Mouse (Mus musculus): Measurements from ENCODE around the gene Kcnab3. TPM values are rescaled to one million over a fixed set of nuclear protein-coding genes. Genes with fewer than 3 reads are reported as not detected.
A peak's percentile ranks its signal among the peaks of the same experiment; 100 is the strongest.

Gene Kcnab3
- total RNA-seq, 2 experiments from 2014 or later = 95.5 to 95.8 TPM

GRCm38 (mm10) chr11:69321580-69321979, 4.5 kb upstream of the Kcnab3 start:
- H3K27ac ChIP-seq = no peak overlapping the region
- no peak overlapping the region for H3K4me3 ChIP-seq
- intact Hi-C loops (cut with DNase I) = no loop called here
- no peak for TF ChIP-seq CTCF (IDR thresholded peaks at IDR 0.05)
- no peak for DNase-seq (ENCODE audit: extremely low spot score in 1 of 2, low spot score in 2 of 2)

DNA sequence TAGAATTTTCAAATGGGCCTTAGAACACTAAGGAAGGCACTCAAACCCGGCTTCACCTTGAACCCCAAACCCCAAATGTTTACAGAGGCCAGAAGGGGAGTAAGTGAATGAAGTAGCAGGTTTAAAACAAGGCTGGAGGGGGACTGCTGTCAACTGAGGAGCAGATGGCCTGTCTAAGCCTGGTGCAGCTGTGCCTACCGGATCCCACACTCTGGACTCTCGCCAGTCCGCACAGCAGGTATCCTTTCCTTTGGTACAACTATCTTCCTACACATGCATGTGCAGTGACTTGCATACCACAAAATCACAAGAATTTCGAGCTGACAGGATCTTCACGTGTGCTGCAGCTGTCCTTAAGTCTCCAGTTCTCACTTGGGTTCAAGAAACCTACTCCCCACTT, 4.0 kb upstream of the Kcnab3 start:
- Histone ChIP-seq H3K27ac (0 out of 2 replicates have a peak overlapping the region, but pooled peaks have one; percentile 6), H3K4me3 (no peak overlapping the region; the same call in 1 of the 2 replicates)
- peak in 1 of 2 experiments; percentile 57 for DNase-seq (ENCODE audit: extremely low spot score in 1 of 2, low spot score in 2 of 2)
- no peak for TF ChIP-seq CTCF (IDR thresholded peaks at IDR 0.05)
- intact Hi-C loops (cut with DNase I) = loop anchor here (2.0 kb wide), 2 partner anchors 45 to 53 kb away; no protein-coding TSS in a partner anchor

- DNase-seq (ENCODE audit: extremely low spot score in 1 of 2, low spot score in 2 of 2) = no peak
- no peak for TF ChIP-seq CTCF (IDR thresholded peaks at IDR 0.05)
- Histone ChIP-seq H3K4me3 (peak overlapping the region; percentile 84), H3K27ac (peak overlapping the region; percentile 93)
- intact Hi-C loops (cut with DNase I) = loop anchor here (2.0 kb wide), 2 partner anchors 44 to 54 kb away; no protein-coding TSS in a partner anchor
These were observed 3.2 kb upstream of the Kcnab3 start for GRCm38 (mm10) chr11:69322693-69323471.

DNA sequence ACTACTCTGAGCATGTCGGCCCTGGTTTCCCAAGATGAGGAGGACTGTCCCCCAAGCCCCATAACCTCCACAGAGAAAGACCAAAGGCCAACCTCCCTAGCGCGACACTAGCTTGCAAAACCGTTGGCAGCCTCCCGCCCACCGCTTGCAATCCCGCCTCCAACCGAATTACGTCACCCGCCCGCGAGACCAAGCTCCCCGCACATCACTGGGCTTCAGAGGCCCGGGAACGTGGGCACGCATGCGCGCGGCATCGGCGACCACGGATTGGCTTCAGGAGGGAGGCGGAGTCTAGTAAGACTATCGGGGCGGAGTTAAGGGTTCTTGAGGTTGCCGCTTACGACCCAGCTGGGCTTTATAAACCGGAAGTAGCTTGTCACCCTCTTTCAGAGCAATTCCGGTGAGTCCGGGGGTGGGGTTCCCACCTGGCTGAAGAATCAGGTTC, 2.4 kb upstream of the Kcnab3 start, which contains the start of the genes Cntrob and Trappc1:
TSS of gene Cntrob (minus strand) at position 109 of the 445 bp plus-strand sequence.
TSS of gene Trappc1 (plus strand) at position 314 of the 445 bp plus-strand sequence.
- DNase-seq (ENCODE audit: extremely low spot score in 1 of 2, low spot score in 2 of 2) = peak; percentile 98
- peak within 1 kb of the TSS; percentile 93 for H3K27ac ChIP-seq
- peak within 1 kb of the TSS; percentile 84 for H3K4me3 ChIP-seq
- intact Hi-C loops (cut with DNase I) = loop anchor here (2.0 kb wide), 2 partner anchors 43 to 55 kb away; no protein-coding TSS in a partner anchor
- TF ChIP-seq CTCF (IDR thresholded peaks at IDR 0.05) = no peak

GRCm38 (mm10) chr11:69324749-69325148, 1.3 kb upstream of the Kcnab3 start:
- DNase-seq (ENCODE audit: extremely low spot score in 1 of 2, low spot score in 2 of 2) = no peak
- H3K4me3 ChIP-seq = peak overlapping the region; percentile 84
- no peak for TF ChIP-seq CTCF (IDR thresholded peaks at IDR 0.05)
- intact Hi-C loops (cut with DNase I) = no loop called here
- H3K27ac ChIP-seq = no peak overlapping the region

DNA sequence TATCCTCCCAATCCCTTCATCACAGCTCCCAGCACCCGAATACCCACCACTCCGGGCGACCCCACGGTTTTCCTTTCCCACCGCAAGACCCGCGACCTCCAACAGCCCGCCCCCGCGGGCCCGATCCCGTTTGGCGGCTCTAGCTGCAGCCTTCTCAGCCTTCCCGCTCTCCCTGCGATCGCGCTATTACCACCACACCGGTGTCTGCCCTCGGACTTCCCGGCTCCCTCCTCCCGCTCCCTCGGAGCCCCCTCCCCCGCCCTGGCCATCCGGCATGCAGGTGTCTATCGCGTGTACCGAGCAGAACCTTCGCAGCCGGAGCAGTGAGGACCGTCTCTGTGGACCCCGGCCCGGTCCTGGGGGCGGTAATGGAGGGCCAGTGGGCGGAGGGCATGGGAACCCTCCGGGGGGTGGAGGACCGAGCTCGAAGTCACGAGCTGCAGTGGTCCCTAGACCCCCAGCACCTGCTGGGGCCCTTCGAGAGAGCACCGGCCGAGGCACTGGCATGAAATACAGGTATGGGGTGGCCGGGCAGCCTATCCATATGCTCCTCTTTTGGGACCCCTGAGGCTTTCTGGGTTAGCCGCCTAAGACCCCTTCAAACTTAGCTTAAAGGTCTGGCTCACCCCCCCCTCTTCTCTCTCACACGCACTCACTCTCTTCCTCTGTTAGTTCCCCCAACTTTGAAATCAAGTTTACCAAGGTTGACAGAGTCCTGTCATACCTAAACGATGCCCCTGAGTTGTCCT, 524 bp downstream of the Kcnab3 start:
- TF ChIP-seq CTCF (IDR thresholded peaks at IDR 0.05) = no peak
- no peak for DNase-seq (ENCODE audit: extremely low spot score in 1 of 2, low spot score in 2 of 2)
- intact Hi-C loops (cut with DNase I) = no loop called here
- Histone ChIP-seq H3K4me3 (peak overlapping the region; percentile 70), H3K27ac (peak overlapping the region; percentile 89)

- intact Hi-C loops (cut with DNase I) = no loop called here
- DNase-seq (ENCODE audit: extremely low spot score in 1 of 2, low spot score in 2 of 2) = no peak
- H3K27ac ChIP-seq = peak overlapping the region; percentile 89
- H3K4me3 ChIP-seq = peak overlapping the region; percentile 70
- TF ChIP-seq CTCF (IDR thresholded peaks at IDR 0.05) = no peak; the same call in 1 of the 2 replicates
These were observed 1.0 kb downstream of the Kcnab3 start for GRCm38 (mm10) chr11:69327157-69327442.

DNA sequence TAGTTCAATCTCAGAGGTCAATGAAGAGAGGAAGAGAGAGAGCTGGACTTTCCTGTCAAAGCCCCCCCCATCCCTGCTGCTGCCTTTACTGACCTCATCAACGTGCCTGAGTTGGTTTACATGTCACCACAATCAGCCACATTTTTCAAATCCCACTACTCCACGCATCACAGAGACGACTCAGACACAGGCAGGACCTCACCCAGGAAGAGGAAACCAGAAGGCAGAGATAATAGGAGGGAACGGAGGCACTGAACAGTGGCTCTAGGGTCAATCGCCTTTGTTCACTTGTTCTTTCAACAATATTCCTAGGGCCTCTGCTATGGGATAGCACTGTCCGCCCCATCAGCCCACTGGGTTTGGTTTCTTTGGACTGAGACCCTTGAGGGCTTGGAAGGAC, 1.6 kb downstream of the Kcnab3 start:
- DNase-seq (ENCODE audit: extremely low spot score in 1 of 2, low spot score in 2 of 2) = no peak
- no peak overlapping the region; the same call in 1 of the 2 replicates for H3K4me3 ChIP-seq
- no peak for TF ChIP-seq CTCF (IDR thresholded peaks at IDR 0.05)
- intact Hi-C loops (cut with DNase I) = no loop called here
- no peak overlapping the region; the same call in 1 of the 2 replicates for H3K27ac ChIP-seq

GRCm38 (mm10) chr11:69328517-69328916, 2.5 kb downstream of the Kcnab3 start:
- Histone ChIP-seq H3K4me3 (no peak overlapping the region), H3K27ac (no peak overlapping the region)
- no peak for TF ChIP-seq CTCF (IDR thresholded peaks at IDR 0.05)
- no peak for DNase-seq (ENCODE audit: extremely low spot score in 1 of 2, low spot score in 2 of 2)
- intact Hi-C loops (cut with DNase I) = no loop called here

GRCm38 (mm10) chr11:69331152-69331551, 5.1 kb downstream of the Kcnab3 start:
- intact Hi-C loops (cut with DNase I) = no loop called here
- no peak for TF ChIP-seq CTCF (IDR thresholded peaks at IDR 0.05)
- H3K4me3 ChIP-seq = no peak overlapping the region
- no peak overlapping the region for H3K27ac ChIP-seq
- no peak for DNase-seq (ENCODE audit: extremely low spot score in 1 of 2, low spot score in 2 of 2)

DNA sequence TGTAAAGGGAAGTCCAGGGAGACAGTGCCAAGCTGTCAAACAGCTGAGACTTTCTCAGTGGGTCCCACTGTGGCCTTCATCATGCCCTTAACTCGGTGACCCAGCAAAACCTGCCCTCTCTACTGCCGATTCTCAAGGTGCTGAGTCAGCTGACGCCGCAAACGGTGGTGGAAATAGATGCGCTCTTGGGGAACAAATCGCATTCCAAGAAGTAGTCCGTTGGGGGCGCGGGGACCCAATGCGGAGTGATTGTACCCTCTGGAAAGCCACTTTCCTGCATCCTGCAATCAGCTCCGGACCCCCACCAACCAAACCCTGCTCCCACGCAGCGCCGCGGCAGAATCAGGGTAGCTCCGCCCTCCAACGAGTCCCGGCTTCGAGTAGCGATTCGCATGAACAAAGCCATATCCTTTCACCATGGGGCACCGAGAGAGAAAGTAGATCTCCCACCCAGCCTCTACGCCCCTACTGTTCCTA, 5.9 kb downstream of the Kcnab3 start:
- peak; percentile 75 to 76 for DNase-seq (ENCODE audit: extremely low spot score in 1 of 2, low spot score in 2 of 2)
- no peak for TF ChIP-seq CTCF (IDR thresholded peaks at IDR 0.05)
- intact Hi-C loops (cut with DNase I) = no loop called here
- peak overlapping the region; percentile 78 for H3K27ac ChIP-seq
- peak overlapping the region; percentile 57 for H3K4me3 ChIP-seq

Measured in left cerebral cortex, adult 2 months (tissue).